Mouse (Mus musculus): ENCODE data around the gene Grn. TPM values are rescaled to one million over a fixed set of nuclear protein-coding genes. Genes with fewer than 3 reads are reported as not detected.
A peak's percentile ranks its signal among the peaks of the same experiment; 100 is the strongest.

Grn gene
- polyA plus RNA-seq, 2 experiments: 118 to 120 TPM

GRCm38 (mm10) chr11:102447497-102447896 lies 17.4 kb downstream of the Grn start, which contains the start of gene Fam171a2:
Gene Fam171a2 (minus strand): TSS chr11:102447682.
- under 1% methylated on average over 22 of the region's 40 CpGs for WGBS
- ATAC-seq (ENCODE audit: low FRiP score, low read depth): peak; percentile 69

GRCm38 (mm10) chr11:102448327-102448726 lies 18.2 kb downstream of the Grn start:
- Histone ChIP-seq H3K9me3 (ENCODE audit: control insufficient read depth, low read length) (no peaks in the 10 kb centered on the region), H3K36me3 (ENCODE audit: control insufficient read depth, insufficient read depth, low read length) (peaks cover 7% of the 10 kb centered on the region; the same call in 1 of the 2 replicates), H3K27ac (replicated peaks; ENCODE audit: low read depth, low read length) (no peak overlapping the region), H3K4me3 (replicated peaks; ENCODE audit: low read length) (0 out of 2 replicates have a peak overlapping the region, but pooled peaks have one; percentile 85), H3K4me2 (replicated peaks; ENCODE audit: low read depth, low read length, severe bottlenecking) (no peak overlapping the region), H3K9ac (ENCODE audit: low read depth, low read length, severe bottlenecking) (no peak overlapping the region), H3K4me1 (ENCODE audit: control insufficient read depth, insufficient read depth, low read length) (peaks cover 26% of the 10 kb centered on the region), H3K27me3 (ENCODE audit: control insufficient read depth, insufficient read depth, low read length) (peaks cover 9% of the 10 kb centered on the region; the same call in 1 of the 2 replicates)
- WGBS: 13% methylated on average over 8 of the region's 8 CpGs
- no peak for TF ChIP-seq POLR2A (IDR thresholded peaks at IDR 0.05; ENCODE audit: borderline replicate concordance, extremely low read depth, insufficient read depth, insufficient read length)
- ATAC-seq (ENCODE audit: low FRiP score, low read depth) (no peak), DNase-seq (ENCODE audit: low spot score) (no peak)

More at GRCm38 (mm10) chr11:102447497-102447896, 17.4 kb downstream of the Grn start, which contains the start of gene Fam171a2:
- Histone ChIP-seq H3K27ac (replicated peaks; ENCODE audit: low read depth, low read length) (peak within 1 kb of the TSS; percentile 89), H3K36me3 (ENCODE audit: control insufficient read depth, insufficient read depth, low read length) (peaks cover 15% of the 10 kb centered on the region), H3K4me2 (replicated peaks; ENCODE audit: low read depth, low read length, severe bottlenecking) (peak within 1 kb of the TSS; percentile 61), H3K9ac (ENCODE audit: low read depth, low read length, severe bottlenecking) (peak within 1 kb of the TSS; percentile 97), H3K4me1 (ENCODE audit: control insufficient read depth, insufficient read depth, low read length) (peaks cover 26% of the 10 kb centered on the region), H3K4me3 (replicated peaks; ENCODE audit: low read length) (peak within 1 kb of the TSS; percentile 85), H3K27me3 (ENCODE audit: control insufficient read depth, insufficient read depth, low read length) (peaks cover 9% of the 10 kb centered on the region; the same call in 1 of the 2 replicates), H3K9me3 (ENCODE audit: control insufficient read depth, low read length) (no peaks in the 10 kb centered on the region)
- peak; percentile 81; the same call in 1 of the 2 replicates for TF ChIP-seq POLR2A (IDR thresholded peaks at IDR 0.05; ENCODE audit: borderline replicate concordance, extremely low read depth, insufficient read depth, insufficient read length)
- DNase-seq (ENCODE audit: low spot score): peak; percentile 63

GRCm38 (mm10) chr11:102449043-102450008 lies 19.2 kb downstream of the Grn start:
- peak; percentile 37 for DNase-seq (ENCODE audit: low spot score)
- Histone ChIP-seq H3K27ac (replicated peaks; ENCODE audit: low read depth, low read length) (no peak overlapping the region), H3K4me2 (replicated peaks; ENCODE audit: low read depth, low read length, severe bottlenecking) (no peak overlapping the region), H3K9me3 (ENCODE audit: control insufficient read depth, low read length) (no peaks in the 10 kb centered on the region), H3K36me3 (ENCODE audit: control insufficient read depth, insufficient read depth, low read length) (no peaks in the 10 kb centered on the region), H3K4me3 (replicated peaks; ENCODE audit: low read length) (no peak overlapping the region), H3K4me1 (ENCODE audit: control insufficient read depth, insufficient read depth, low read length) (peaks cover 26% of the 10 kb centered on the region), H3K27me3 (ENCODE audit: control insufficient read depth, insufficient read depth, low read length) (peaks cover 9% of the 10 kb centered on the region; the same call in 1 of the 2 replicates), H3K9ac (ENCODE audit: low read depth, low read length, severe bottlenecking) (no peak overlapping the region)
- ATAC-seq (ENCODE audit: low FRiP score, low read depth): no peak
- 40% methylated on average over 17 of the region's 17 CpGs for WGBS
- no peak for TF ChIP-seq POLR2A (IDR thresholded peaks at IDR 0.05; ENCODE audit: borderline replicate concordance, extremely low read depth, insufficient read depth, insufficient read length)

- Histone ChIP-seq H3K27ac (replicated peaks; ENCODE audit: low read depth, low read length) (no peak overlapping the region), H3K36me3 (ENCODE audit: control insufficient read depth, insufficient read depth, low read length) (no peaks in the 10 kb centered on the region), H3K4me3 (replicated peaks; ENCODE audit: low read length) (no peak overlapping the region), H3K9ac (ENCODE audit: low read depth, low read length, severe bottlenecking) (no peak overlapping the region), H3K4me1 (ENCODE audit: control insufficient read depth, insufficient read depth, low read length) (peaks cover 14% of the 10 kb centered on the region), H3K9me3 (ENCODE audit: control insufficient read depth, low read length) (no peaks in the 10 kb centered on the region), H3K4me2 (replicated peaks; ENCODE audit: low read depth, low read length, severe bottlenecking) (no peak overlapping the region), H3K27me3 (ENCODE audit: control insufficient read depth, insufficient read depth, low read length) (peaks cover 9% of the 10 kb centered on the region; the same call in 1 of the 2 replicates)
- ATAC-seq (ENCODE audit: low FRiP score, low read depth): no peak
- WGBS: 16% methylated on average over 10 of the region's 10 CpGs
- DNase-seq (ENCODE audit: low spot score): no peak
- TF ChIP-seq POLR2A (IDR thresholded peaks at IDR 0.05; ENCODE audit: borderline replicate concordance, extremely low read depth, insufficient read depth, insufficient read length): no peak
Measured at GRCm38 (mm10) chr11:102453131-102453530, 23.0 kb downstream of the Grn start.

GRCm38 (mm10) chr11:102455740-102456396 lies 25.8 kb downstream of the Grn start:
- H3K36me3 ChIP-seq (ENCODE audit: control insufficient read depth, insufficient read depth, low read length): no peaks in the 10 kb centered on the region
- H3K9ac ChIP-seq (ENCODE audit: low read depth, low read length, severe bottlenecking): peak overlapping the region; percentile 51
- no peaks in the 10 kb centered on the region for H3K9me3 ChIP-seq (ENCODE audit: control insufficient read depth, low read length)
- H3K27me3 ChIP-seq (ENCODE audit: control insufficient read depth, insufficient read depth, low read length): no peaks in the 10 kb centered on the region
- ATAC-seq (ENCODE audit: low FRiP score, low read depth): peak; percentile 90
- peak overlapping the region; percentile 51 for H3K4me3 ChIP-seq (replicated peaks; ENCODE audit: low read length)
- H3K27ac ChIP-seq (replicated peaks; ENCODE audit: low read depth, low read length): no peak overlapping the region
- peaks cover 9% of the 10 kb centered on the region for H3K4me1 ChIP-seq (ENCODE audit: control insufficient read depth, insufficient read depth, low read length)
- WGBS: 0% methylated on average over 29 of the region's 40 CpGs
- peak; percentile 82 for DNase-seq (ENCODE audit: low spot score)
- no peak for TF ChIP-seq POLR2A (IDR thresholded peaks at IDR 0.05; ENCODE audit: borderline replicate concordance, extremely low read depth, insufficient read depth, insufficient read length)
- H3K4me2 ChIP-seq (replicated peaks; ENCODE audit: low read depth, low read length, severe bottlenecking): peak overlapping the region; percentile 92
